Mouse (Mus musculus) heart, embryonic 14.5 days (tissue): ENCODE results near the gene Anks1b. TPM values are rescaled to one million over a fixed set of nuclear protein-coding genes. Genes with fewer than 3 reads are reported as not detected.

Source experiments
- ATAC-seq: fragments of 200-750 bp; cut with Nextera tagmentation; 2 replicates; pipeline ENCODE4 v1.8.0; 2017; ENCODE audit warnings: low read depth, moderate TSS enrichment; ENCODE audit not compliant: insufficient number of reproducible peaks, insufficient read depth, low FRiP score
- H3K27ac ChIP-seq, 2 experiments: fragments of 200-500 bp in 1 of 2; fragments of 300-500 bp in 1 of 2; sonication (generic) in 1 of 2; replicated peaks in 1 of 2; 2 replicates each; pipeline ENCODE4 v1.5.1; 2012 to 2014; ENCODE audit warnings: low read depth in 2 of 2, low read length in 2 of 2, control low read depth in 1 of 2, mild to moderate bottlenecking in 1 of 2, mixed read lengths in 1 of 2; ENCODE audit not compliant: control insufficient read depth in 1 of 2, insufficient read depth in 1 of 2
- H3K27me3 ChIP-seq: fragments of 300-500 bp; sonication (generic); 2 replicates; pipeline ENCODE4 v1.6.1; 2014; ENCODE audit warnings: mild to moderate bottlenecking, low read length, control low read depth; ENCODE audit not compliant: control insufficient read depth, insufficient read depth
- H3K36me3 ChIP-seq: fragments of 300-500 bp; sonication (generic); 2 replicates; pipeline ENCODE4 v1.6.1; 2014; ENCODE audit warnings: mild to moderate bottlenecking, control low read depth, low read length, mixed read lengths; ENCODE audit not compliant: control insufficient read depth, insufficient read depth
- H3K4me1 ChIP-seq, 2 experiments: fragments of 200-500 bp in 1 of 2; fragments of 300-500 bp in 1 of 2; sonication (generic) in 1 of 2; 2 replicates each; pipeline ENCODE4 v1.6.1; 2012 to 2014; ENCODE audit warnings: low read length in 2 of 2, control low read depth in 1 of 2, mixed read lengths in 1 of 2; ENCODE audit not compliant: control insufficient read depth in 2 of 2, insufficient read depth in 2 of 2
- H3K4me2 ChIP-seq: fragments of 300-500 bp; sonication (generic); 2 replicates; pipeline ENCODE4 v1.6.1; 2014; ENCODE audit warnings: mild to moderate bottlenecking, low read length
- H3K4me3 ChIP-seq, 2 experiments: fragments of 200-500 bp in 1 of 2; fragments of 300-500 bp in 1 of 2; sonication (generic) in 1 of 2; 2 replicates each; pipeline ENCODE4 v1.5.1; 2012 to 2014; ENCODE audit warnings: low read length in 2 of 2, mild to moderate bottlenecking in 2 of 2, control low read depth in 1 of 2, low read depth in 1 of 2, moderate library complexity in 1 of 2; ENCODE audit not compliant: control insufficient read depth in 1 of 2, insufficient read depth in 1 of 2
- H3K9ac ChIP-seq: fragments of 300-500 bp; sonication (generic); 2 replicates; pipeline ENCODE4 v1.6.1; 2014; ENCODE audit warnings: mild to moderate bottlenecking, low read length
- H3K9me3 ChIP-seq: fragments of 300-500 bp; sonication (generic); 2 replicates; pipeline ENCODE4 v1.6.1; 2016; ENCODE audit warnings: low read length, control low read depth; ENCODE audit not compliant: control insufficient read depth
- WGBS: fragments of 180-500 bp; shearing (Covaris S2); extraction: QIAGEN DNeasy Blood & Tissue Kit; methylation state at CpG from one replicate; pipeline ENCODE4 v1.1.7; 2014; 5-methylcytosine and 5-hydroxymethylcytosine counted together
- polyA plus RNA-seq: library from polyadenylated mRNA; unstranded; fragments of >200 nt; fragmentation: Nextera tagmentation; extraction: Ambion mirVana; gene quantifications from 2 replicates; pipeline ENCODE4 v1.2.1, GENCODE M21; 2014

The Anks1b gene
- polyA plus RNA-seq, 1 experiment from 2014 or later: 0.14 TPM

DNA sequence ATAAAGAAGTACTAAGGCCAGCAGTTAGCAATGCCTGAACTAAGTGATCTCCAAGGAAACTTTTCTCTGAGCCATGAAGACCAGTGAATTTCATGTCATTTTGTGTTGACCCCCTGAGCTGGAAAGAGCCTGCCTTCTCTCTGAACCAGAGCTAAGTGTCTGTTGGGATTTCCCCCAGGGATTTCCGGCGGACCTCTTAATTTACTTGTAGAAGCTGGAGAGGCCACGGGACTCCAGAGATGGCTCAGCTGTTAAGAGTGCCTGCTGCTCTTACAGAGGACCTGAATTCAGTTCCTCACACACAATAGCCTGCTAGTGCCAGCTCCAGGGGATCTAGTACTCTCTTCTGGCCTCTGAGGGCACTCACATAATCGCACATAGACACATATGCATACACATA is 938.1 kb downstream of the Anks1b start:
- H3K27ac ChIP-seq: no peak overlapping the region
- no peaks in the 10 kb centered on the region for H3K4me1 ChIP-seq
- no peaks in the 10 kb centered on the region for H3K27me3 ChIP-seq
- no peak overlapping the region for H3K9ac ChIP-seq
- ATAC-seq: no peak
- H3K9me3 ChIP-seq: no peaks in the 10 kb centered on the region
- WGBS: 62% methylated on average over 4 of the region's 4 CpGs
- H3K4me3 ChIP-seq: no peak overlapping the region
- H3K36me3 ChIP-seq: no peaks in the 10 kb centered on the region
- H3K4me2 ChIP-seq: no peak overlapping the region

GRCm38 (mm10) chr10:90813326-90813725 is 940.0 kb downstream of the Anks1b start:
- ATAC-seq: no peak
- Histone ChIP-seq H3K4me2 (no peak overlapping the region), H3K36me3 (no peaks in the 10 kb centered on the region), H3K9ac (no peak overlapping the region), H3K9me3 (no peaks in the 10 kb centered on the region), H3K27ac (no peak overlapping the region), H3K4me1 (no peaks in the 10 kb centered on the region), H3K27me3 (peaks cover 3% of the 10 kb centered on the region), H3K4me3 (no peak overlapping the region)
- WGBS: 86% methylated on average over 5 of the region's 5 CpGs

GRCm38 (mm10) chr10:90814412-90814811 is 941.1 kb downstream of the Anks1b start:
- H3K4me2 ChIP-seq: no peak overlapping the region
- no peaks in the 10 kb centered on the region for H3K36me3 ChIP-seq
- no peak overlapping the region for H3K9ac ChIP-seq
- no peaks in the 10 kb centered on the region for H3K4me1 ChIP-seq
- H3K4me3 ChIP-seq: no peak overlapping the region
- no peaks in the 10 kb centered on the region for H3K9me3 ChIP-seq
- ATAC-seq: no peak
- 72% methylated on average over 6 of the region's 6 CpGs for WGBS
- peaks cover 6% of the 10 kb centered on the region for H3K27me3 ChIP-seq
- H3K27ac ChIP-seq: no peak overlapping the region

DNA sequence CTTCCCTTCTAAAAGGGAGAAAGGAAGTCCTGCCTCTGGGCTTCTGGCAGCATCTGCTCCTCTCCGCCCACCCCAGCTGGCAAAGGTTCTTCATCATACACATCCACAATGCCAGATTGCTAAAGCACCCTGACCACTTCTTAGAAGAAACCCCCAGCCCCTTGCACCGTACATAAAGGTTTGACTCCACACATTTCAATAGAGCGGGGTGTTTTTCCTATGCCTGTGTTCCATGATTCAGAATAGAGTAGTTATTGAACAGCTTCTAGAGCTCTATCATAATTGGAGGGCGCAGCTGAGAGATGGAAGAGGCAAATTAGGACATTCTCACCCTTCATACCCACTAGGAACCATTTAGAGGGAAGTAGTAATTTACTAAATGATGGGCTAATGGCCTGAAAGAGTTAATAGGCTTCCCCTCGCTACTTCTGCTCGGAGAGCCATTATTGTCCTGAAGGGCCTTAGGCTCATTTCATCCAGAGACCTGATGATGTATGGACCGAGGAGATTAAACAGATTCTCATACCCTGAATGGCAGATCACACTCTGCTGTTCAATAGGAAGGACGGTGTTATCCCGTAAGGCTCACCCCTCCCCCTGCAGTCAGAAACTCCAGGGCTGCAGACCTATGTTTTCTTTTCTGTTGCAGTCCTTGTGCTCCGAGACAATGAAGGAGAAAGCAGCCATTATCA is 945.1 kb downstream of the Anks1b start:
- 45% methylated on average over 10 of the region's 10 CpGs for WGBS
- H3K27me3 ChIP-seq: peaks cover 6% of the 10 kb centered on the region
- H3K27ac ChIP-seq: no peak overlapping the region
- H3K9me3 ChIP-seq: no peaks in the 10 kb centered on the region
- H3K4me3 ChIP-seq: no peak overlapping the region
- no peaks in the 10 kb centered on the region for H3K4me1 ChIP-seq
- ATAC-seq: no peak
- H3K9ac ChIP-seq: no peak overlapping the region
- no peaks in the 10 kb centered on the region for H3K36me3 ChIP-seq
- H3K4me2 ChIP-seq: no peak overlapping the region

DNA sequence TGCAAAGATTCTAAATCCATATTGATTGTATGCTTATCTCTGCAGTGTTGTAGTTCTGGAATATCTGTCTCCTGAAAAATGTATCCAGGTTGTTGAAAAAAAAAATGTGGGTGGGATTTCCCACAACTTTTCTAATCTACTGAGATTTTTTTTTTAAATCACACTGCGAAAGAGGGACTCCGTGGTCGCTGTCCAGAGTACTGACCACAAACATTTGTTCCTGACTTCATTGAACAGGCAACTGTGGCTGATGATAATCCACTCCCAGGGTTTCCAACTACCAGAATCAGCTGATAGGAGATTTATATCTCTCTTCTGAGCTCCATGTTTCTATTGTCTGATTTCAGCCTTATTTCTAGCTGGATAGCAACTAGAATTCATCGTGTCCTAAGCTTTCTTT is 950.1 kb downstream of the Anks1b start:
- WGBS: 9% methylated on average over 4 of the region's 4 CpGs
- ATAC-seq: no peak
- Histone ChIP-seq H3K4me2 (no peak overlapping the region), H3K27ac (no peak overlapping the region), H3K9me3 (no peaks in the 10 kb centered on the region), H3K4me3 (no peak overlapping the region), H3K27me3 (peaks cover 26% of the 10 kb centered on the region), H3K9ac (no peak overlapping the region), H3K4me1 (no peaks in the 10 kb centered on the region), H3K36me3 (no peaks in the 10 kb centered on the region)

DNA sequence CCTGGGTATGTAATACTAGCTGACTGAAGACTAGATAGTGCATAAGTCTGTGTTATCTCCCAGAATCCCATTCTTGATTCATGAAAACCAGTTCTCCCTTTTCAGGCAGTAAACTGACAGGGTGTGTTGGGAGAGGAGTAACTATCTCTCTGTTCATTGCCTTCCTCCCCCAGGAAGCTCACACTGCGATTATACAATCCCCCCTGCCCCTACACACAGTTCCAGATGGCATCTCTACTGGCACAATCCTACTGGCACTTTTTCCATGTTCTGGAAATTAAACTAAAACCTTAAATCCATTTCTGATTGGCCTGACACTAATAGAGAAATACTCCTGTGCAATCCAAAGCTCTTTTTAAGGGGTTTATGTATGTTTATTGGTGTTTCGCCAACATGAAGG is 951.4 kb downstream of the Anks1b start:
- no peak overlapping the region for H3K4me3 ChIP-seq
- H3K36me3 ChIP-seq: no peaks in the 10 kb centered on the region
- ATAC-seq: no peak
- H3K9me3 ChIP-seq: no peaks in the 10 kb centered on the region
- 62% methylated on average over 2 of the region's 2 CpGs for WGBS
- H3K27me3 ChIP-seq: peaks cover 36% of the 10 kb centered on the region
- no peak overlapping the region for H3K4me2 ChIP-seq
- no peak overlapping the region for H3K9ac ChIP-seq
- no peaks in the 10 kb centered on the region for H3K4me1 ChIP-seq
- H3K27ac ChIP-seq: no peak overlapping the region

- H3K27ac ChIP-seq: no peak overlapping the region
- peaks cover 59% of the 10 kb centered on the region for H3K27me3 ChIP-seq
- no peaks in the 10 kb centered on the region for H3K4me1 ChIP-seq
- H3K36me3 ChIP-seq: no peaks in the 10 kb centered on the region
- no peak overlapping the region for H3K9ac ChIP-seq
- no peaks in the 10 kb centered on the region for H3K9me3 ChIP-seq
- H3K4me2 ChIP-seq: no peak overlapping the region
- no peak for ATAC-seq
- no peak overlapping the region for H3K4me3 ChIP-seq
- 23% methylated on average over 4 of the region's 4 CpGs for WGBS
Measured at GRCm38 (mm10) chr10:90826939-90827338, 953.6 kb downstream of the Anks1b start.
